Mouse (Mus musculus) layer of hippocampus, adult 18-20 months (tissue): ENCODE data around the gene Rmdn3. TPM values are rescaled to one million over a fixed set of nuclear protein-coding genes. Genes with fewer than 3 reads are reported as not detected.
A peak's percentile ranks its signal among the peaks of the same experiment; 100 is the strongest.

ENCODE experiments used
- DNase-seq, 2 experiments: peaks; one replicate each; pipeline ENCODE4 v3.0.0; 2022; ENCODE audit warnings: low spot score in 2 of 2
- long read RNA-seq: library from polyadenylated mRNA; stranded (forward); transcript quantifications from one replicate; pipeline ENCODE4 v2.0.0, GENCODE M21; 2021
- total RNA-seq, 2 experiments: library from RNA; stranded (reverse); gene quantifications; 2 replicates each; pipeline ENCODE4 v1.2.3; 2021

The Rmdn3 gene
- total RNA-seq: 10 to 100 TPM; 54.7 to 55.5 TPM
- long read RNA-seq, transcript Rmdn3-201 (13 exons, 2,249 nt): major isoform, 82 of 90 reads
- long read RNA-seq, partial matches to known transcripts: 1 of 90 reads
- long read RNA-seq, other reads (novel, unspliced or antisense): 7 of 90 reads

- DNase-seq: peak; percentile 93 to 99
Observed at GRCm38 (mm10) chr2:119156681-119157572, at the start of gene Rmdn3. Gene Rmdn3 (minus strand): TSS chr2:119157034.

GRCm38 (mm10) chr2:119203871-119204460, 47.1 kb upstream of the Rmdn3 start:
- no peak for DNase-seq

DNA sequence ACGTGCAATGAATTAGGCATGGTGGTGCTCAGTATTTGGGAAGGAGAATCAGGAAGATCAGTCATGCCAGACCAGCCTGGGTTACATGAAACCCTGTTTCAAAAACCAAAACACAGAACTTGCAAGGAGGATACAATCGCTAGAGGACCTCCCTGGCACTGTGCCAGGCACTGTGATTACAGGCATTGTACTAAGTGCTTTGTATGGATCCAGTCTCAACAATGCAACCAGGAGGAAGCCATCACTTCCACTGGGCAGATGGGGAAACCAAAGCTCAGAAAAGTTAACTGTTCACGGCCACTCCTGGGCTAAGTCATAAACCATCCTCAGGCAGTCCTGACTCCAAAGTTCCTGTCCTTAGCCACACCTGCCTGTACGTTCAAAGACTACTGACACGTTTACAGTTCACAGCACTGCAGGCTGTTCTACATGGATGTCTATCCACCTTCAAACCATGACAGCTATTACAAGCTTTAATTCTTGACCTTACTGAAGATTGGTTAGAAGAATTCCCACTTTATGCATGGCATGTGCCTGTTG, 46.1 kb upstream of the Rmdn3 start:
- no peak for DNase-seq

GRCm38 (mm10) chr2:119198934-119199333, 42.1 kb upstream of the Rmdn3 start:
- DNase-seq: peak in 1 of 2 experiments; percentile 15

DNA sequence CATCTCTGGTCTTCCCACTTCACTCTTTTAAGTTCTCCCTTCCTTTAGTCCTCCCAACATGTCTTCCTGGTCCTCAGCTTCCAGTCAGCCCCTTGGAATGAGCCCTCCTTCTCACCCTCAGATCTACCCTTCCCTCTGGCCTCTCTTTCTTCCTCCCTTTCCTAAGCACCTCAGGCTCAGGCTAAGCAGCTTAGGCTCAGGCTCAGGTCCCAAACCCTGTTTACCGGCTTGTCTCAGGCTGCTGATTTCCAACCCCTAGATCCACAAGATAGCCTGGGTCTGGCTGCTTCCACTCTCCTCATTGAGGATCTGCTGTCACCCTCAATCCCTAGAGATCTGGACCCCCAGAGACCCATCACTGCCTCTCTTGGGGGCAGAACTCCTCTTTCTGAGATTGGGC, 41.2 kb upstream of the Rmdn3 start:
- no peak for DNase-seq

- no peak for DNase-seq
Observed at GRCm38 (mm10) chr2:119197493-119197892, 40.7 kb upstream of the Rmdn3 start.

DNA sequence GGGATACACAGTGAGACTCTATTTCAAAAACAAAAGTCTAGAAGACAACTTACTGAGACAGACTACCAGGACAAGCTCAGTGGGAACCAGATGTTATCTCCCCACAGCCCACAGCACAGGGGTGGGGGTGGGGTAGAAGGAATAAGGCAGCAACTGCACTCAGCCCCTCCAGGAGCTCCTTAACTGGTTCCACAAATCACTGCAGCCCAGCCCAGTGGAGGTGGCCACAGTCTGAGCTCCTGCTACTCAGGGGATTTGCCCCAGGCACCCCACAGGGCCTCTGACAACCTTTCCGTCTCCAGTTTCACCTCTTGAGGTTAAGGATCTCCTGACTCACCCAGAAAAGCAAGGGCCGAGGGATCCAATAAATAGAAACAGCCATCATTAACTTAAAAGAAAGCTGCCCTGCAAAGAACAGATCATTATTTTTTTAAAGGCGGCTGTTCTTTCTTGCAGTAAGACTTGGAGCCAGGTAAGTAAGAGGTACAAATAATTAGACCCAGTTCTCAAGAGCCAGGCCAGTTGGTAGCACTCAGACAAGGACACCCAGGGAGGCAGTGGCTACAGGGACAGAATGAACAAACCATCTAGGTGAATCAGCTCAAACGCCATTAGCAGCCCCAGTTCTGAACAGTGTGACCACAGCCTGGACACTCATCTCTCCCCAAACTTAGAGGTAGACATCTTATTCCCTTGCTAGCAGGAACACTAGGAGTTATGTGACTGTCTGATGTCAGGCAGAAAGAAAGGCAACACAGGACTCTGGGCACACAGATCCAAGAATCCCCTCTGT, 39.7 kb upstream of the Rmdn3 start:
- no peak for DNase-seq

DNA sequence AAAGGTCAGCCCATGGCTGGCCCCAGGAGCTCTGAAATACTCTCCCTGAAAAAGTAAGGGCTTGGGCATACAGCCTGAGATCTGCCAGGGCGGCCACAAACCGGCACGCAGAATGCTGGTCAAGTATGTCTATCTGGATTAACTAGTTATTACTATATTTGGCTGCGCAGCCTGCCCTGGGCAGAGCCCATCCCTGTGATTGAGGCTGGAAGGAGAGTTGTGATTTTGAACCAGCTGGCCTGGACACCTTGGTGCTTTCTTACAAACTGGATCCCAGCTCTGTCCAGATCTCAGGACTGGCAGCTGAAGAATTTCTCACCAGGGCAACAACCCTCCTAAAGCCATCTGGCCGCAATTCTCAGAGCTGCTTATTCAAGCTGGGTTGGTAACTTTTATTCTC, 37.3 kb upstream of the Rmdn3 start:
- peak in 1 of 2 experiments; percentile 23 for DNase-seq

GRCm38 (mm10) chr2:119190969-119191368, 34.1 kb upstream of the Rmdn3 start:
- no peak for DNase-seq

DNA sequence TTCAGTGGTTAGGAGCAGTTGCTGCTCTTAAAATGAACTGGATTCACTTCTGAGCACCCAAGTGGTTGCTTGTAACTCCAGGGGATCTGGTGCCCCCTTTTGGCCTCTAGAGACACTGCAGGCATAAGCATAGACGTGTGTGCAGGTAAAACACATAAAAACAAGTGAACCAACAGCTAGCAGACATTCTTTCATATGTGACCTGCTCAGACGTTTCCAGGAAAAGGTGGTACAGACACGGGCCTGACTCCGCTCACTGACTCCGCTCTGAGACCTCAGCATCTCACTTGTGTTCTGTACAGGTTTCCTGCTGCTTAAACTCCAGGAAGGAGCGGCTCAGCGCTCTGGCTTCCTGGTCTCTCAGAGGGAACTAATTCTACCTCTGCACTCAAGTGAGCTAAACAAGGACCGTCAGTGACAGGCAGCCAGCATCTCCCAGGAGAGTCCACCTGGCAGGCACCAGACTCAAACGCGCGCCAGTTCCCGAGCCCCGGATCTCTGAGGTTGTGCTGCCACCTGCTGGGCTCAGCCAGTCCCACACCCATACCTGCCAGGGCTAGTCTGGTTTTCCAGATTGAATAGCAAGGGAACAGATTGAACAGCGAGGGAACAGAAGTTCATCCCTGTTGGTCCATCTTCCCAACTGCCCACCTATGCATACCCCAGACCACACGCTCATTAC, 32.3 kb upstream of the Rmdn3 start:
- peak; percentile 71 to 86 for DNase-seq

DNA sequence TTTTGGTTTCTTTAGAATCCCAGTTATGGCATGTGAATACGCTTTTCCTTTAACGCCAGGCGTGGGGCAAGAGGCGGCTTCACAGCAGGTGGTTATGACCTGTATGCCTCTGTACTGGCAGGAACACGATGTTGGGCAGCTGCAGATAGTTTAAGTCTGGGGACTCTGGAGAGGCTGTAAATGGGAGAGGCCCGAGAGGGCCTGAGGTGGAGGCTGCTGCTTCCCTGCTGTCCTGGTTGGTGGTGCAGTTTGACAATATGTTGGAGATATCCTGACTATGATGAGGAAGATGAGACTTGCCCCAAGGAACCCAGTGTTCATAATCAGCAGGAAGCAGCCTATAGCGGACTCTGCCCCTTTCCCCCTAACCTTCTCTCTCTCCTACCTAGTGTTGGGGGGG, 26.1 kb upstream of the Rmdn3 start:
- DNase-seq: no peak

DNA sequence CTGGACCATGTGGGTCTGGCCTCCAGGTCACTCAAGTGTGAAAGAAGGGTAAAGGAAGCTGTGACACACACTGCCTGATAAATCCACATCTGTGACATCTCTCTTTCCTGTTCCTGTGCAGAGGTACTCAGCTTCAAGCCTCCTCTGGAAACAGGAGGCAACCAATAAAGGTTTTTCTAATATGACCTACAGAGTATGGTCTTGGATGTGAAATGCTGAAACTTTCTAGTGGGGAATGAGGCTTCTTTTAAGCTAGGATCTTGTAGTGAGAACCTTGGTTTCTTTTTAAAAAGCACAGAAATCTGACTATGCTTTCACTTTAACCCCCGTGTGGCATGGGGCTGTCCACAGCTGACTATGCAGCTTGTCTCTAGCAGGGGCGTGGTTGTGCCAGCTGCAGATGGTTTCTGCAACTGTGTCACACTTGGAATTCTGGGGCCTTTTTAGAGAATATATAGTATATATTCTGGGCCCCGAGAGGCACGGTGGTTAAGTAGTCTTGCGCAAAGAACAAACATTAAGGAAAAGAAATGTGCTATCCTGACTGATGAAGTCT, 20.6 kb upstream of the Rmdn3 start:
- DNase-seq: no peak

GRCm38 (mm10) chr2:119176761-119177160, 19.9 kb upstream of the Rmdn3 start:
- DNase-seq: no peak

- DNase-seq: no peak
Observed at GRCm38 (mm10) chr2:119175614-119176013, 18.8 kb upstream of the Rmdn3 start.

DNA sequence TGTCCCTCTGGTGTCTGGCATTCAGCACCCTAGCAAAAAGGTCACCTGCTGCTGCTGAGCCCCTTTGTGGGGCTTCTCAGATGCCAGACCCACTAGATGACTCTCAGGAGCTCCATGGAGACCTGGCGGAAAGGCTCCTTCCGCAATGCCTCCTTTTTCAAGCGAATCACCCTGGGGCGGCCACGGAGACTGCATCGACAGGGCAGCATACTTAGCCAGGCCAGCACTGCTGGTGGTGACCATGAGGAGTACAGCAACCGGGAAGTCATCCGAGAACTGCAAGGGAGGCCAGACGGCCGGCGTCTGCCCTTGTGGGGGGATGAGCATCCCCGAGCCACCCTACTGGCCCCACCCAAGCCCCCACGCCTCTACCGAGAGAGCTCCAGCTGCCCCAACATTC, 18.0 kb upstream of the Rmdn3 start:
- no peak for DNase-seq

DNA sequence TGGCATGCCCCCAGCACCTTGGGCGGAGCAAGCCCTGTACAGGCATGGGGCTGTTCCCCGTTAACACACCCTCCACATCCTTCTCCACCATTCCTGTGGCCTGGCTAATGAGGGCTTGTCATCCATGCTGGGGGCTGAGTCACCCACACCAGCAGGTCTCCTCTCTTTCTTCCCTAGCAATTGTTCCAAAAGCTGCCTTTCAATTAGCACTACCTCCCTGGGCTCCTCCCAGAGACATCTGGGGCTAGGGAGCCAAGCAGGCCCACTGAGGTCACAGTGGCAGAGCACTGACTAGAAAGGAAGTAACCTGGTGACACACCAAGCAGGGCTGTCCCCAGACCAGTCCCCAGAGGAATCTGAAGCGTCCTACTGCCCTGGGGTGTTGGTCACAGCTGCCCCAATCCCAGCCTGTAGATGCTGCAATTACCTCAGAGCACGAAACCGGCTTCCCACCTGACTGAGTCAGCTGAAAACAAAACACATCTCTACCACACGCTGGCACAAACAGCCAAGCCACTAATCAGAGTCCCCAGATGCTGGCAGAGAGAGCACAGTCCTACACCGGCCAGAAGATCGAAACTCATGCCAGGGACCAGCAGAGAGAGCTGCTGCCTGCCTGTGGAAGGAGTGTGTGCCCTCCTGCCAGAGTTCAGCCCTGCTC, 17.3 kb upstream of the Rmdn3 start, which contains the start of gene Gm14137:
Gene Gm14137, plus strand, starts transcription at position 519 of the 661 bp plus-strand sequence.
- DNase-seq: no peak

DNA sequence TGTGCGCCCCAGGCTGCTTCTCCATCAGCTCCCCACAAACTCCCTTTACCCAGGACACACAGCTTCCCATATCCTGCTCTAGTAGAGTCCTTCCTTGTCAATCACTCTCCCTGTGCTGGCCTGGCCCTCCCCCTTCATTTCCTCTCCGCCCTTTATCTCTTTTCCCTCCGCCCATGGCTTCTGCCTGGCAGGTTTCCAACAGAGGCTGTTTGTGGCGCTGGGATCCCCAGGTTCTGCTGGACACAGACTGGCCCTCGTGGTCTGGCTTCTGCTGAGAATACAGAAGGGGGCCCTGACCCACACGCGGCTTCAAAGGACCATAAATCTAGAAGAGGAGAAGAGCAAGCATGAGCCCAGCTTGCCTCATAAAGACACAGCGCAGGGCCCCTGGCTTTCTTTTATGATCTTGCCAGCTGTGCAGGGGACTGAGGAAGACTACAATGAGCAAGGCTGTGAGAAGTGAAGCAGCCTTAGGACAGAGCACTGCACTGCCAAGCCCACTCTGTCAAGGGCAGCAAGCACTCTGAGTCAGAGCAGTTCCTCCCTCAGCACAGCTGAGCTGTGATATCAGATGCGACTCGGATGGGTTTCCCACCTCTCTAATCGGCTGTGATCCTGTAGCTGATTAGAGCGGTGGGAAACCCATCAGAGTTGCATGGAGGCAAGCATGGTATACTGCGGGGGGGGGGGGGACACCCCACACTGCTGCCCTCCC, 16.2 kb upstream of the Rmdn3 start:
- peak in 1 of 2 experiments; percentile 32 for DNase-seq

- no peak for DNase-seq
Observed at GRCm38 (mm10) chr2:119172446-119172845, 15.6 kb upstream of the Rmdn3 start.

DNA sequence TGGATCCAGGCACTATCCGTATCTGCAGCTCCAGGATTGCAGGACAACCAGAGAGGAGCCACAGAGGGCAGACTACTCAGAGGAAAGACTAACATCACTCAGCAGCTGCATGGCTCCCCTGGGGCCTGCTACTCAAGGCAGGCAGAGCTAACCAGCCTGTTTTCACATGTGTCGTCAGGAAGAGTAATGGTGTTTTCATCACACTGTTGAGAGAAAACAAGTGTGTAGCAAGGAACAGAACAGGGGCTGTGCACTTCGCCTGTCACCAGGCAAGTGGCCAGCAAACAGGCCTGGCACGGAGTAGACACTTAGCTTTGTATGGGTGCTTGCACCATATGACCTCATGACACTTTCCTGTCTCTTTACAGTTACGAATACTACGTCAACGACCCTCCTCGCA, 14.7 kb upstream of the Rmdn3 start:
- no peak for DNase-seq
